Mouse (Mus musculus): ENCODE results near the gene Iqgap2. TPM values are rescaled to one million over a fixed set of nuclear protein-coding genes. Genes with fewer than 3 reads are reported as not detected.

Gene Iqgap2
- polyA plus RNA-seq, 1 experiment, result 7.4 TPM

DNA sequence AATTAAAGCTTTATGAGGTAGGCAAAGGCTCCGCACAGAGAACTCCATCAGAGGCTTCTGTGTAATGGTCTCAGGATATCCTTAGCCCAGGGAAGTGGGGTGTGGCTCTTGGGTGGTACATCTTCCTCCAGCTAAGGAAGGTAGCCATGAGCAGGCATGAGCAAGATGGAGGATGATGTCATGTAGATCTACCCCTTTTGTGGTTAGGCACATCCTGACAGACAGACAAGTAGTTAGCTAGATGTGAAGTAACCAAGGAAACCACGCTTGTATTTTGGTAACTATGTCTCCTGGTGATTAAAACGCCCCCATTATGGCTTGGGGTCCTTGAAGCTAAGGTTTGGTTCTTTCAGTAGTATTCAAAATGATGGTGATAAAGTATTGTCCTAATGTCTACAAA, 78.1 kb downstream of the Iqgap2 start:
- TF ChIP-seq POLR2A (IDR thresholded peaks at IDR 0.05; ENCODE audit: low read depth, low read length), result no peak
- no peak for TF ChIP-seq CTCF (IDR thresholded peaks at IDR 0.05; ENCODE audit: borderline replicate concordance, insufficient read depth, low read length)
- no peak overlapping the region for H3K4me3 ChIP-seq (ENCODE audit: insufficient read depth, low read length)
- no peak overlapping the region for H3K27ac ChIP-seq (ENCODE audit: insufficient read depth, low read length)
- no peaks in the 10 kb centered on the region for H3K4me1 ChIP-seq (ENCODE audit: control insufficient read depth, insufficient read depth, low read length)

DNA sequence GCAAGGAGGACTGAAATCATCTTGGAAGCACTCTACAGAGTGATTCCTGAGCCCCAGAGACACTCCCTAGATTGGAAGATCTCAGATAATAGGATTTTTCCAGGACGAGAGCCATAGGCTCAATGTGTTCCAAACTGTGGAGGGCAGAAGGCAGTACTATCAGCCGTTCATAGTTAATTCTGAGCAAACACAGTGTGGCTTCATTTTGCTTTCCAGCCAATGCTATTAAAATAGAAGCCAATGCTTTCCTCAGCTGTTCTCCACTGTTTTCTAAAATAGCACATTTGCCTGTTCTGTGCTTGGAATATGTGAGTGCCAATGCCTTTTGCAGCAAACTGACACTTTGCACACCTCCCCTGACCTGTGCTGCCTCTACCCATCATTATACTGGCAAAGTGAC, 80.9 kb downstream of the Iqgap2 start:
- no peak for TF ChIP-seq CTCF (IDR thresholded peaks at IDR 0.05; ENCODE audit: borderline replicate concordance, insufficient read depth, low read length)
- no peak for TF ChIP-seq POLR2A (IDR thresholded peaks at IDR 0.05; ENCODE audit: low read depth, low read length)

GRCm38 (mm10) chr13:95807106-95807750, 84.5 kb downstream of the Iqgap2 start:
- no peak for TF ChIP-seq POLR2A (IDR thresholded peaks at IDR 0.05; ENCODE audit: low read depth, low read length)
- no peak for TF ChIP-seq CTCF (IDR thresholded peaks at IDR 0.05; ENCODE audit: borderline replicate concordance, insufficient read depth, low read length)
- H3K4me1 ChIP-seq (ENCODE audit: control insufficient read depth, insufficient read depth, low read length), result no peaks in the 10 kb centered on the region
- H3K4me3 ChIP-seq (ENCODE audit: insufficient read depth, low read length), result no peak overlapping the region
- H3K27ac ChIP-seq (ENCODE audit: insufficient read depth, low read length), result no peak overlapping the region

More for the DNA sequence above, 80.9 kb downstream of the Iqgap2 start:
- Histone ChIP-seq H3K4me3 (ENCODE audit: insufficient read depth, low read length) (no peak overlapping the region), H3K27ac (ENCODE audit: insufficient read depth, low read length) (no peak overlapping the region), H3K4me1 (ENCODE audit: control insufficient read depth, insufficient read depth, low read length) (no peaks in the 10 kb centered on the region)

GRCm38 (mm10) chr13:95805469-95806166, 86.1 kb downstream of the Iqgap2 start:
- no peak overlapping the region for H3K27ac ChIP-seq (ENCODE audit: insufficient read depth, low read length)
- no peaks in the 10 kb centered on the region; the same call in 1 of the 2 replicates for H3K4me1 ChIP-seq (ENCODE audit: control insufficient read depth, insufficient read depth, low read length)
- no peak overlapping the region for H3K4me3 ChIP-seq (ENCODE audit: insufficient read depth, low read length)
- TF ChIP-seq CTCF (IDR thresholded peaks at IDR 0.05; ENCODE audit: borderline replicate concordance, insufficient read depth, low read length), result no peak
- no peak for TF ChIP-seq POLR2A (IDR thresholded peaks at IDR 0.05; ENCODE audit: low read depth, low read length)

DNA sequence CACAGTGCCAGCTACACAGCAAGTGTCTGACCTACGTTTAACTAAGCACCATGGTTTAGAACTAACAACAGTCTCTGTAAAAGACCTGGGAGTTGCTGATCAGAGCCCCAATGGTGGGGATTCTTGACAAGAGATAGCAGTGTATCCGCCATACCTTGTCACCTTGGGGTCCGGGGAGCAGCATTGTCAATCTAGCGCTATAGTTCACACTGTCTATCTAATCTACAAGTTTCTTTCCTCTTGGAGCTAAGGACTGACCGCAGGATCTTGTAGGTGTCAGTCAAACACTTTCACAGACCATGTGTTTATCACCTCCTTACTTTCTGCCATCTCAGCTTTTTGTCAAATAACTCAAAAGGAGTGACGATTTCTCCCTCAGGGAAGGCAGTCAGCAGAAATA, 87.6 kb downstream of the Iqgap2 start:
- Histone ChIP-seq H3K4me3 (ENCODE audit: insufficient read depth, low read length) (no peak overlapping the region), H3K4me1 (ENCODE audit: control insufficient read depth, insufficient read depth, low read length) (peaks cover 3% of the 10 kb centered on the region; the same call in 1 of the 2 replicates), H3K27ac (ENCODE audit: insufficient read depth, low read length) (no peak overlapping the region)
- TF ChIP-seq POLR2A (IDR thresholded peaks at IDR 0.05; ENCODE audit: low read depth, low read length) (no peak), CTCF (IDR thresholded peaks at IDR 0.05; ENCODE audit: borderline replicate concordance, insufficient read depth, low read length) (no peak)

DNA sequence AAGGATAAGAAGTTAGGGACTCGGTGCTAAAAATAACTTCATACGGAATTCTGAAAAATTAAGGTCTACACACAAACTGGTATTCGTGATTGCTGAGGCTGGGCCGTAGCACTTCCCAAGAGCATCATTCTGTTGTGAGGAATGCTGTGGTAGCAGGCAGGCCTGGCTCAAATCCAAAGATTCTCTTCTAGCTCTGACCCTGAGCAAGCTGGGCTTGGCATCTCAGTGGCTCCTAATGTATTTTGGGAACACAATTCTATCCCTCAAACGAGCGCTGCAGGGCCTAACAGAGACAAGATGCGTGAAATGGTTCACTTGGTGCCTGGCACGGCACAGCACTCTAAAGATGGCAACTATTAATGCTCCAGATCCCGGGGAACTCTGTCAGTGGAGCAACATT, 90.8 kb downstream of the Iqgap2 start:
- TF ChIP-seq CTCF (IDR thresholded peaks at IDR 0.05; ENCODE audit: borderline replicate concordance, insufficient read depth, low read length), result no peak
- no peak for TF ChIP-seq POLR2A (IDR thresholded peaks at IDR 0.05; ENCODE audit: low read depth, low read length)
- Histone ChIP-seq H3K4me1 (ENCODE audit: control insufficient read depth, insufficient read depth, low read length) (peaks cover 3% of the 10 kb centered on the region; the same call in 1 of the 2 replicates), H3K4me3 (ENCODE audit: insufficient read depth, low read length) (no peak overlapping the region), H3K27ac (ENCODE audit: insufficient read depth, low read length) (no peak overlapping the region)

GRCm38 (mm10) chr13:95799322-95799721, 92.4 kb downstream of the Iqgap2 start:
- Histone ChIP-seq H3K4me1 (ENCODE audit: control insufficient read depth, insufficient read depth, low read length) (peaks cover 3% of the 10 kb centered on the region; the same call in 1 of the 2 replicates), H3K27ac (ENCODE audit: insufficient read depth, low read length) (peak overlapping the region; percentile 52; the same call in 1 of the 2 replicates), H3K4me3 (ENCODE audit: insufficient read depth, low read length) (no peak overlapping the region)
- TF ChIP-seq CTCF (IDR thresholded peaks at IDR 0.05; ENCODE audit: borderline replicate concordance, insufficient read depth, low read length) (no peak), POLR2A (IDR thresholded peaks at IDR 0.05; ENCODE audit: low read depth, low read length) (no peak)

DNA sequence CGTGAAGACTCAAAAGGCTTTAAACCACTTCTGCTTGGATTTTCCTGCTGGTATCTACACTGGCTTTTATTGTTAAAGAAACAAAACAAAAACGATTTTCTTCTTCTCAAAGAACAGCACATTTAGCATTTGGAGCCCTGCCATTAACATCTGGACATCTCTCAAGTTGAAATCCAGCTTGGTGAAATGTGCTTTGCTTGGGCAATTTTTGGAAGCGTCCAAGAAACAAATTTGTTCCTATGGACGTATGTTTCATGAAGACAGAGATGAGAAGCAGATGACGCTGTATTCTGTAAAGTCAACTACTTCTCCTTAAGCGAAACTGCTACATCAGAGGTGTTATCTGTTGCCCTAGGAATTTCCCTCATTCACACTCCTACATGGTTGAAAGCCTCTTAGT, 93.0 kb downstream of the Iqgap2 start:
- TF ChIP-seq CTCF (IDR thresholded peaks at IDR 0.05; ENCODE audit: borderline replicate concordance, insufficient read depth, low read length) (no peak), POLR2A (IDR thresholded peaks at IDR 0.05; ENCODE audit: low read depth, low read length) (no peak)
- peak overlapping the region; percentile 52 for H3K27ac ChIP-seq (ENCODE audit: insufficient read depth, low read length)
- H3K4me3 ChIP-seq (ENCODE audit: insufficient read depth, low read length), result no peak overlapping the region
- H3K4me1 ChIP-seq (ENCODE audit: control insufficient read depth, insufficient read depth, low read length), result peaks cover 6% of the 10 kb centered on the region; the same call in 1 of the 2 replicates

- Histone ChIP-seq H3K4me1 (ENCODE audit: control insufficient read depth, insufficient read depth, low read length) (peaks cover 6% of the 10 kb centered on the region; the same call in 1 of the 2 replicates), H3K4me3 (ENCODE audit: insufficient read depth, low read length) (no peak overlapping the region), H3K27ac (ENCODE audit: insufficient read depth, low read length) (no peak overlapping the region)
- TF ChIP-seq POLR2A (IDR thresholded peaks at IDR 0.05; ENCODE audit: low read depth, low read length) (no peak), CTCF (IDR thresholded peaks at IDR 0.05; ENCODE audit: borderline replicate concordance, insufficient read depth, low read length) (no peak)
Observed at GRCm38 (mm10) chr13:95797530-95797929, 94.2 kb downstream of the Iqgap2 start.

DNA sequence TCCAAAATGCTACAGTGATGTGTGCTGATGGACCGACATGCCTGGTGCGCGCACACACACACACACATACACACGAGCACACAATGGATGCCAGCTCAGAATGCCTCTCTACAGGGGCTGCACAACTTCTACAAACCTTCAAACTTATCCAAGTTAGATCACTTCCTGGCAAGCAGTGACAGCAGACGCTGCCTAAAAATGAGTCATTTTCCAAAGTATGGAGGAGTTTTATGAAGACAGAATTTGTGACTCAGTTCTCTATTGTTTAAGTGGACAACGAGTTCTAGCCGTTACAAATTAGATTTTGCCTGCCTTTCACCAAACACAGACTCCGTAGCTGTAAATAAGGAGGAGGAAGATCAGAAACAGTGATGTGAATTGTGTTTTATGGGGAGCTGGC, 97.4 kb downstream of the Iqgap2 start:
- H3K4me3 ChIP-seq (ENCODE audit: insufficient read depth, low read length), result no peak overlapping the region
- H3K4me1 ChIP-seq (ENCODE audit: control insufficient read depth, insufficient read depth, low read length), result 0 out of 2 replicates have a peak, but pooled peaks cover 4% of the 10 kb centered on the region
- H3K27ac ChIP-seq (ENCODE audit: insufficient read depth, low read length), result peak overlapping the region; percentile 87
- TF ChIP-seq CTCF (IDR thresholded peaks at IDR 0.05; ENCODE audit: borderline replicate concordance, insufficient read depth, low read length) (no peak), POLR2A (IDR thresholded peaks at IDR 0.05; ENCODE audit: low read depth, low read length) (no peak)

Data from embryonic fibroblast, embryonic 13.5 days (primary cell).